ENCODE assay signal across 16 mouse cellular contexts in the genomic region with DNA sequence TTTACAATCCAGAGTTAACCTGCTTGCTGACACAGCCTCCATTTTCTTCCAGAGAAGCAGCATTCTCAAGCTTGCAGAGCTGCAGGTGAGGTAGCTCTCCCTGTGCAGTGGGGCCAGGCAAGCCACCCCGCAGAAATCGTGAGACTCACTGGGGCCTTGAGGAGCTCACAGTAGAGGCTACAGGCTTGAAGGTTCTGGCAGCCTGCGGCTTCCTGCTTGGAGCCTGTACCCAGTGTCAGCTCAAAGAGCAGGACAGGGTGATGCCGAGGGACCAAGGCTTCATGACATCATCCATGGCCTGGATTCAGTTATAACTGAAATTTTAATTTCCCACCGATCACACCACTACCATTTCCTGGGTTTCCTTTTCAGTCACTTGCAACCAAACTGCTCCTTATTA.
"Had no signal": no experiment of that assay in that cellular context is flagged by ENCODE, and none has a peak within 500 bp of the region (broad histone marks: within the 10 kb centered on the region; RNA-seq: fewer than 3 reads in every experiment).

No protein-coding gene starts in this region.

- H3K9me3 ChIP-seq: midbrain, embryonic 10.5 days; midbrain, embryonic 12.5 days; neural tube, embryonic 13.5 days; neural tube, embryonic 15.5 days; stomach, embryonic 15.5 days had no signal

- DNase-seq: lung, embryonic 14.5 days; lung, postnatal 10 days; lung, postnatal 4 days; midbrain, embryonic 14.5 days; right cerebral cortex, postnatal 14 days; thymus, adult 2 months; thymus, postnatal 25 days; thymus, postnatal 4 days had no signal

- ATAC-seq: midbrain, embryonic 16.5 days had no signal

- H3K4me1 ChIP-seq: midbrain, embryonic 12.5 days; neural tube, embryonic 13.5 days; neural tube, embryonic 15.5 days had no signal

- H3K27ac ChIP-seq: midbrain, embryonic 10.5 days; midbrain, embryonic 12.5 days; neural tube, embryonic 13.5 days; neural tube, embryonic 15.5 days; stomach, embryonic 15.5 days; stomach, postnatal 0 days had no signal

- H3K27me3 ChIP-seq: neural tube, embryonic 13.5 days; neural tube, embryonic 15.5 days; stomach, embryonic 15.5 days had no signal

- H3K9ac ChIP-seq: lung, embryonic 14.5 days; midbrain, embryonic 12.5 days; neural tube, embryonic 13.5 days; neural tube, embryonic 15.5 days; stomach, embryonic 15.5 days had no signal

- H3K4me2 ChIP-seq: lung, embryonic 14.5 days; midbrain, embryonic 12.5 days; neural tube, embryonic 13.5 days; neural tube, embryonic 15.5 days; stomach, embryonic 15.5 days had no signal

- H3K4me3 ChIP-seq: midbrain, embryonic 10.5 days; midbrain, embryonic 12.5 days; myocyte; neural tube, embryonic 13.5 days; neural tube, embryonic 15.5 days; stomach, embryonic 15.5 days had no signal

- H3K36me3 ChIP-seq: midbrain, embryonic 10.5 days; midbrain, embryonic 12.5 days; neural tube, embryonic 13.5 days; neural tube, embryonic 15.5 days; stomach, embryonic 15.5 days had no signal
